Mouse (Mus musculus) bone marrow macrophage, adult 2 months (primary cell): ENCODE measurements around the gene Lrrc47.

Experiments used
- CTCF ChIP-seq: IDR thresholded peaks from 2 replicates; pipeline ENCODE4 v1.5.1; 2012; ENCODE audit warnings: low read depth, mild to moderate bottlenecking, low read length, moderate library complexity
- POLR2A ChIP-seq: IDR thresholded peaks from 2 replicates; pipeline ENCODE4 v1.6.1; 2012; ENCODE audit warnings: mild to moderate bottlenecking, low read depth, low read length, borderline replicate concordance

DNA sequence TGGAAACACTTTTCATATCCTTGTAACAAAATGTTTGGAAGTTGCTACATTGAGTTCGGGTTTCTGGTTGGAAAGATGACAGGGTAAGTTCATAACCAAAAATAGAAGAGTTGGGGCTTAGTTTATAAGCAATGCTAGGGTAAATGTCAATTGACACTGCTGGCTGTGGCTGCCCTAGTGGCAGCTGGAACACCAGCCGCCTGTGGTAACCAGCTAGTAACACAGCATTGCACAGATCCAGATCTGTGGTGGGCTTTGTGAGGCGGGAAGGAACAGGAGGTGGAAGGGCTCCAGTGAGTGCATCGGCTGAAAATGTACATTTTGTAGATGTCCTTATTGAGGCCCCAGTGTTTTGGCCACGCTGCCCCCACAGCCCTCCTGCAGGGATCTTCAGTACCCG, 35.8 kb upstream of the Lrrc47 start:
- TF ChIP-seq CTCF (no peak), POLR2A (no peak)
